Comparison of ENCODE assay signal across 26 mouse cellular contexts in genomic region chr7:66364491-66364890, GRCm38 (mm10). TPM values are rescaled to one million over a fixed set of nuclear protein-coding genes. Genes with fewer than 3 reads are reported as not detected.
"Had no signal": no experiment of that assay in that cellular context is flagged by ENCODE, and none has a peak within 500 bp of the region (broad histone marks: within the 10 kb centered on the region; RNA-seq: fewer than 3 reads in every experiment).

No protein-coding gene starts in this region.

- H3K36me3 ChIP-seq: midbrain, embryonic 12.5 days; neural tube, embryonic 13.5 days; neural tube, embryonic 15.5 days had no signal

- H3K27ac ChIP-seq: liver, embryonic 14.5 days; midbrain, embryonic 12.5 days; neural tube, embryonic 13.5 days; neural tube, embryonic 15.5 days had no signal

- ATAC-seq: midbrain, embryonic 16.5 days had no signal

- H3K9ac ChIP-seq: liver, embryonic 14.5 days; lung, embryonic 14.5 days; midbrain, embryonic 12.5 days; neural tube, embryonic 13.5 days; neural tube, embryonic 15.5 days had no signal

- H3K4me1 ChIP-seq: midbrain, embryonic 12.5 days; neural tube, embryonic 13.5 days; neural tube, embryonic 15.5 days had no signal

- DNase-seq: lung, adult 18-20 months; lung, embryonic 14.5 days; lung, postnatal 10 days; lung, postnatal 4 days; midbrain, embryonic 14.5 days; retina, postnatal 1 day; right cerebral cortex, adult 18-20 months; right cerebral cortex, postnatal 25 days; right cerebral cortex, postnatal 4 days; spleen, adult 18-20 months; thymus, adult 18-20 months; thymus, postnatal 14 days; thymus, postnatal 36 days had no signal

- H3K9me3 ChIP-seq: neural tube, embryonic 15.5 days had no signal

- H3K27me3 ChIP-seq: midbrain, embryonic 12.5 days; neural tube, embryonic 13.5 days; neural tube, embryonic 15.5 days had no signal

- H3K4me2 ChIP-seq: lung, embryonic 14.5 days; midbrain, embryonic 12.5 days; neural tube, embryonic 13.5 days; neural tube, embryonic 15.5 days had no signal

- H3K4me3 ChIP-seq: midbrain, embryonic 12.5 days; myocyte; neural tube, embryonic 13.5 days; neural tube, embryonic 15.5 days had no signal

RNA-seq across cellular contexts. Expression of gene Gm10974, which starts 1.2 kb away (rescaled TPM):
- polyA plus RNA-seq: liver, embryonic 14.5 days; liver, embryonic 16.5 days; lung, embryonic 14.5 days; lung, embryonic 16.5 days; midbrain, embryonic 12.5 days; midbrain, embryonic 14.5 days; midbrain, embryonic 16.5 days; myocyte; neural tube, embryonic 11.5 days; neural tube, embryonic 13.5 days; neural tube, embryonic 15.5 days; small intestine, adult 2 months; stomach, embryonic 14.5 days; stomach, embryonic 16.5 days; thymus, postnatal 0 days had no signal
